Mouse (Mus musculus) limb, embryonic 10.5 days (tissue): Measurements from ENCODE around the gene Id2. TPM values are rescaled to one million over a fixed set of nuclear protein-coding genes. Genes with fewer than 3 reads are reported as not detected.

Source experiments
- DNase-seq: peaks from one replicate; pipeline ENCODE4 v3.0.0-alpha.2; 2017; ENCODE audit warnings: low spot score
- H3K27ac ChIP-seq: fragments of 300-500 bp; sonication (generic); 2 replicates; pipeline ENCODE4 v1.5.1; 2016; ENCODE audit warnings: mild to moderate bottlenecking
- H3K27me3 ChIP-seq: fragments of 300-500 bp; sonication (generic); 2 replicates; pipeline ENCODE4 v1.6.1; 2016; ENCODE audit warnings: low read depth, mild to moderate bottlenecking; ENCODE audit not compliant: poor library complexity, severe bottlenecking
- H3K36me3 ChIP-seq: fragments of 300-500 bp; sonication (generic); 2 replicates; pipeline ENCODE4 v1.6.1; 2016; ENCODE audit warnings: mild to moderate bottlenecking, moderate library complexity
- H3K4me1 ChIP-seq: fragments of 300-500 bp; sonication (generic); 2 replicates; pipeline ENCODE4 v1.6.1; 2016
- H3K4me3 ChIP-seq: fragments of 300-500 bp; sonication (generic); 2 replicates; pipeline ENCODE4 v1.5.1; 2016; ENCODE audit warnings: mild to moderate bottlenecking, moderate library complexity
- H3K9me3 ChIP-seq: fragments of 300-500 bp; sonication (generic); replicated peaks from 2 replicates; pipeline ENCODE4 v1.6.1; 2016; ENCODE audit warnings: mild to moderate bottlenecking
- WGBS: fragments of 180-500 bp; shearing (Covaris S2); methylation state at CpG from one replicate; pipeline ENCODE4 v1.1.7; 2016; 5-methylcytosine and 5-hydroxymethylcytosine counted together
- polyA plus RNA-seq: library from polyadenylated mRNA; unstranded; fragments of >200 nt; fragmentation: Nextera tagmentation; extraction: Ambion mirVana; gene quantifications from 2 replicates; pipeline ENCODE4 v1.2.1, GENCODE M21; 2016

Id2 gene
- 273 and 313 TPM in 2 replicates for polyA plus RNA-seq

GRCm38 (mm10) chr12:25097052-25097209, at the start of gene Id2:
Gene Id2, minus strand, starts transcription at chr12:25097140.
- no peaks in the 10 kb centered on the region for H3K9me3 ChIP-seq
- peak within 1 kb of the TSS; percentile 99 for H3K27ac ChIP-seq
- peak within 1 kb of the TSS; percentile 79 for H3K4me3 ChIP-seq
- peaks cover 65% of the 10 kb centered on the region for H3K4me1 ChIP-seq
- no peak for DNase-seq
- H3K27me3 ChIP-seq = no peaks in the 10 kb centered on the region
- 0 out of 2 replicates have a peak, but pooled peaks cover 3% of the 10 kb centered on the region for H3K36me3 ChIP-seq
- 2% methylated on average over 1 of the region's 1 CpGs for WGBS

- Histone ChIP-seq H3K36me3 (no peaks in the 10 kb centered on the region), H3K9me3 (no peaks in the 10 kb centered on the region), H3K4me3 (no peak overlapping the region), H3K4me1 (peaks cover 22% of the 10 kb centered on the region), H3K27me3 (no peaks in the 10 kb centered on the region), H3K27ac (no peak overlapping the region)
- DNase-seq = no peak
- WGBS = 48% methylated on average over 3 of the region's 3 CpGs
Measured at GRCm38 (mm10) chr12:25145344-25145698, 48.4 kb upstream of the Id2 start.

GRCm38 (mm10) chr12:25144591-25145343, 47.8 kb upstream of the Id2 start:
- Histone ChIP-seq H3K9me3 (no peaks in the 10 kb centered on the region), H3K36me3 (no peaks in the 10 kb centered on the region), H3K27ac (no peak overlapping the region), H3K27me3 (no peaks in the 10 kb centered on the region), H3K4me1 (peaks cover 25% of the 10 kb centered on the region), H3K4me3 (no peak overlapping the region)
- 60% methylated on average over 5 of the region's 5 CpGs for WGBS
- no peak for DNase-seq

- Histone ChIP-seq H3K36me3 (no peaks in the 10 kb centered on the region), H3K27ac (no peak overlapping the region), H3K4me1 (peaks cover 27% of the 10 kb centered on the region), H3K27me3 (no peaks in the 10 kb centered on the region), H3K9me3 (no peaks in the 10 kb centered on the region), H3K4me3 (no peak overlapping the region)
- 53% methylated on average over 2 of the region's 2 CpGs for WGBS
- no peak for DNase-seq
Measured at GRCm38 (mm10) chr12:25143492-25143891, 46.6 kb upstream of the Id2 start.

- Histone ChIP-seq H3K36me3 (no peaks in the 10 kb centered on the region), H3K9me3 (no peaks in the 10 kb centered on the region), H3K27ac (no peak overlapping the region), H3K4me1 (peaks cover 20% of the 10 kb centered on the region), H3K27me3 (no peaks in the 10 kb centered on the region), H3K4me3 (no peak overlapping the region)
- DNase-seq = no peak
- 80% methylated on average over 7 of the region's 7 CpGs for WGBS
Measured at GRCm38 (mm10) chr12:25142251-25142650, 45.3 kb upstream of the Id2 start.

GRCm38 (mm10) chr12:25141311-25141710, 44.4 kb upstream of the Id2 start:
- Histone ChIP-seq H3K4me3 (no peak overlapping the region), H3K27ac (no peak overlapping the region), H3K36me3 (no peaks in the 10 kb centered on the region), H3K9me3 (no peaks in the 10 kb centered on the region), H3K4me1 (peaks cover 16% of the 10 kb centered on the region), H3K27me3 (no peaks in the 10 kb centered on the region)
- WGBS = 69% methylated on average over 7 of the region's 7 CpGs
- DNase-seq = no peak

GRCm38 (mm10) chr12:25140115-25140514, 43.2 kb upstream of the Id2 start:
- H3K4me1 ChIP-seq = peaks cover 14% of the 10 kb centered on the region
- H3K9me3 ChIP-seq = no peaks in the 10 kb centered on the region
- no peak for DNase-seq
- no peaks in the 10 kb centered on the region for H3K27me3 ChIP-seq
- WGBS = 72% methylated on average over 6 of the region's 6 CpGs
- H3K27ac ChIP-seq = no peak overlapping the region
- no peaks in the 10 kb centered on the region for H3K36me3 ChIP-seq
- no peak overlapping the region for H3K4me3 ChIP-seq

GRCm38 (mm10) chr12:25138616-25139015, 41.7 kb upstream of the Id2 start:
- WGBS = 92% methylated on average over 4 of the region's 4 CpGs
- no peak overlapping the region for H3K27ac ChIP-seq

GRCm38 (mm10) chr12:25132046-25132445, 35.1 kb upstream of the Id2 start:
- no peak overlapping the region for H3K4me3 ChIP-seq
- H3K9me3 ChIP-seq = no peaks in the 10 kb centered on the region
- 80% methylated on average over 12 of the region's 12 CpGs for WGBS
- no peak for DNase-seq
- peaks cover 40% of the 10 kb centered on the region for H3K4me1 ChIP-seq
- H3K27me3 ChIP-seq = no peaks in the 10 kb centered on the region
- H3K36me3 ChIP-seq = no peaks in the 10 kb centered on the region
- peak overlapping the region; percentile 15; the same call in 1 of the 2 replicates for H3K27ac ChIP-seq

More at GRCm38 (mm10) chr12:25138616-25139015, 41.7 kb upstream of the Id2 start:
- Histone ChIP-seq H3K4me3 (no peak overlapping the region), H3K36me3 (no peaks in the 10 kb centered on the region), H3K27me3 (no peaks in the 10 kb centered on the region), H3K9me3 (no peaks in the 10 kb centered on the region), H3K4me1 (peaks cover 11% of the 10 kb centered on the region; the same call in 1 of the 2 replicates)
- DNase-seq = no peak

GRCm38 (mm10) chr12:25127629-25128028, 30.7 kb upstream of the Id2 start:
- peaks cover 79% of the 10 kb centered on the region for H3K4me1 ChIP-seq
- peak overlapping the region; percentile 74; the same call in 1 of the 2 replicates for H3K27ac ChIP-seq

GRCm38 (mm10) chr12:25126228-25126627, 29.3 kb upstream of the Id2 start:
- H3K4me1 ChIP-seq = peaks cover 72% of the 10 kb centered on the region
- no peak for DNase-seq
- no peaks in the 10 kb centered on the region for H3K36me3 ChIP-seq
- no peaks in the 10 kb centered on the region for H3K9me3 ChIP-seq
- peak overlapping the region; percentile 74; the same call in 1 of the 2 replicates for H3K27ac ChIP-seq
- 0 out of 2 replicates have a peak, but pooled peaks cover 2% of the 10 kb centered on the region for H3K27me3 ChIP-seq
- WGBS = 71% methylated on average over 5 of the region's 5 CpGs
- H3K4me3 ChIP-seq = no peak overlapping the region

More at GRCm38 (mm10) chr12:25127629-25128028, 30.7 kb upstream of the Id2 start:
- WGBS = 68% methylated on average over 4 of the region's 4 CpGs
- Histone ChIP-seq H3K27me3 (0 out of 2 replicates have a peak, but pooled peaks cover 2% of the 10 kb centered on the region), H3K4me3 (no peak overlapping the region), H3K9me3 (no peaks in the 10 kb centered on the region), H3K36me3 (no peaks in the 10 kb centered on the region)
- no peak for DNase-seq

GRCm38 (mm10) chr12:25125239-25125776, 28.4 kb upstream of the Id2 start:
- no peaks in the 10 kb centered on the region for H3K36me3 ChIP-seq
- WGBS = 29% methylated on average over 16 of the region's 16 CpGs
- peaks cover 72% of the 10 kb centered on the region for H3K4me1 ChIP-seq
- no peaks in the 10 kb centered on the region for H3K9me3 ChIP-seq
- 0 out of 2 replicates have a peak, but pooled peaks cover 2% of the 10 kb centered on the region for H3K27me3 ChIP-seq
- H3K27ac ChIP-seq = peak overlapping the region; percentile 74
- no peak for DNase-seq
- H3K4me3 ChIP-seq = no peak overlapping the region

GRCm38 (mm10) chr12:25124431-25125238, 27.7 kb upstream of the Id2 start:
- H3K9me3 ChIP-seq = no peaks in the 10 kb centered on the region
- 11% methylated on average over 19 of the region's 19 CpGs for WGBS
- peak; percentile 53 for DNase-seq
- H3K27me3 ChIP-seq = 0 out of 2 replicates have a peak, but pooled peaks cover 2% of the 10 kb centered on the region
- no peaks in the 10 kb centered on the region for H3K36me3 ChIP-seq
- H3K4me1 ChIP-seq = peaks cover 65% of the 10 kb centered on the region
- H3K4me3 ChIP-seq = 0 out of 2 replicates have a peak overlapping the region, but pooled peaks have one; percentile 0
- peak overlapping the region; percentile 74 for H3K27ac ChIP-seq
